Mouse (Mus musculus): ENCODE measurements around the gene Nat8f4.
"Not testable (repeated sequence)": the region's sequence is repeated elsewhere in the genome, so short reads cannot be mapped to it uniquely, and the experiment has no call there.

The Nat8f4 gene

DNA sequence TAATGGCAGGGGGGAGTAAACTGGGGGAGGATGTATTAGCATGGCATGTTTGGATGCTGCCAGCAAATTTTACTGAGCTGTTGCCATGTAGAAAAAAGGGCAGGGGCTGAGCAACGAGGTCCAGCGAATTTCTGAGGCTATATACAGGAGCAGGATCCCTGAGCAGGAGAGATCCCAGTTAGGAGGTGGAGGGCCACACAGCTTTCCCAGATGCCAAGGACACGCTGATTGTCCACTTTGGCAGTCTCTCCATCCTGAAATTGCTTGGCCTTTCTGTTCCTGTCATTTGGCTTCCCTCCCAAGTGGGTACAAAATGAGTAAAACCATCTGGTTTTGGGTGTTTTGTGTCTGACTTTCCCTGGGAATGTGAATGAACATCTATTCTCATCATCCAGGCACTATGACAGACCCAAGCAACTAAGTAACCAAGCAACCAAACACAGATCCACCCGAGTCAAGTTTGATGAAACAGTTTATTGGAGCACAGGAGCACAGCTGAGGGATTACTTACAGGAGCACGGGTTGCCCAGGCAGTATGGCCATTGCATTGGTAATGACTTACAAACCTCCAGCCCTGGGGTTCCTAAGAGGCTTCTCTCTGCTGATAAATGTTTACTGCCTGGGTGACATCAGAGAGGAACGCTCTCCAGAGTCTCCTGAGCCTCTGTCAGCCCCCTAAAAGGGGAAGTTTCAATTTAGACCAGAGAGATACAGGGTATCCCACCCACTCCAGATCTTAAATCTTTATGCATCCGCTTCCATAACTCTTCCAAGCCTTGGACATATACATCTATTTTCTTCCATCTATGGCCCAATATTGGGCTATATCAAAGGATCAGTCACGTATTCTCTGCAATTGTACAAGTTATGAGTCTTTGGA is 5.8 kb downstream of the Nat8f4 start:
- not testable (repeated sequence) for DNase-seq (ENCODE audit: low spot score in 2 of 2)

DNA sequence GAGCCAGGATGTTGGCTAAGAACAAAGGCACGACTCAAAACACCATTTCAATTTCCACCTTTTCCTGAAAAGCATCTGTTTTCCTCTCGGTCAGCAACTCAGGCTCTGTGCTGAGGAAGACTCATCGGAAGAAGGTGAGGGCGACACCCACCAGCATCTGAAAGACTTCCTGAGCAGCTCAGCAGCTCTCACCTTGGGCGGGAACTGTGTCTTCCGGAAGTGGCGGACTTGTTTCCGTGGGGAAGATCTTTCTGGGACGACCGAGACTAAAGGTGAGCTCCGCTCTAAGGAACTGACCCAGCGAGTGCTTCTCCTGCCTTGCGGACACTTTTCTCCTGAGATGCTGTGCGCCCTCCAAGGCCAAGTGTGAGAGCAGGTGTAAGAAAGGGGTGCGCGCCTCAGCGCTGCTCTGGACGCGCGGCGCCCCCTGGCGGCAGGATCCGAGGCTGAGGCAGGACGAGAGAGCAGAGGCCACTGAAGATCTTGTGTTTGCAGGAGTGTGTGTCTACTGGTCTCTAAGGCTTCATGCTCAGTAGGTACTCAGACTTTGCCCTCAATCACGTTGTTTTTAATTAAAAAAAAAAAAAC is 9.5 kb downstream of the Nat8f4 start:
- not testable (repeated sequence) for DNase-seq (ENCODE audit: low spot score in 2 of 2)

DNA sequence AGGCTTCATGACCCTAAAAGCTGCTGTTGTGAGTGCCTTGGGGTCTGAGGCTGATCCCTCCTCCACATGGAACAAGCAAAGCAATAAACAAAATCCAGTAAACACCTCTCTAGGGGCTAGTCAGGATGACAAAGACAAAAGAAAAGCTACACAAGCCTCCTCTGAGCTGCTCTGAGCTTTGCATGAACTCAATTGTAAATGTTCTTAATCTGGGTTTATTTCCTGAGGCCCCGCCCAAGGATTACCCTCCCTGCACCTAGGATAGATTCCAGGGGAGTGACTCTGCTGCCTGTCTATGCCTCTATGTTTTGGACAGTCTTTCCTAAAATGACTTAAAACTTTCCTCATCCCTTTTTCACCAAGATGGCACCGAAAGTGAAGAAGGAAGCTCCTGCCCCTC is 15.7 kb downstream of the Nat8f4 start:
- no peak for DNase-seq (ENCODE audit: low spot score in 2 of 2)

DNA sequence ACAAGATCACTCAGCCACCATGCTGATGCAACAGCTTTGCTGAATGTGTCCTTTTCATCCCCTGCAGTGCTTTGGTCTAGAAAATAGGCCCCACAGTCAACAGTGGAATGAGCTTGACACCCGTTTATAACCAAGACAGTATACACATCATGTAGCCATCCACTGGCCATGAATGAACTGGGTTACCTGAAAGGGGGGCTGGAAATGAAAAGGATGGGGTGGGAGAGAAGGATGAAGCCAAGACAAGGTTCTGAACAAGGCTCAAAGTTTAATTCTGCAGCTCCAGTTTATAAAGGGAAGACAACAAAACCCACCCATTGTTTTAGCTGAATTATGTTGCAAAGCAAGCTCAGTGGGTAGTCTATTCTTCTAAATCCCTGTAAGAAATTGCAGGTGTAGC is 20.4 kb downstream of the Nat8f4 start:
- DNase-seq (ENCODE audit: low spot score in 2 of 2) = no peak

DNA sequence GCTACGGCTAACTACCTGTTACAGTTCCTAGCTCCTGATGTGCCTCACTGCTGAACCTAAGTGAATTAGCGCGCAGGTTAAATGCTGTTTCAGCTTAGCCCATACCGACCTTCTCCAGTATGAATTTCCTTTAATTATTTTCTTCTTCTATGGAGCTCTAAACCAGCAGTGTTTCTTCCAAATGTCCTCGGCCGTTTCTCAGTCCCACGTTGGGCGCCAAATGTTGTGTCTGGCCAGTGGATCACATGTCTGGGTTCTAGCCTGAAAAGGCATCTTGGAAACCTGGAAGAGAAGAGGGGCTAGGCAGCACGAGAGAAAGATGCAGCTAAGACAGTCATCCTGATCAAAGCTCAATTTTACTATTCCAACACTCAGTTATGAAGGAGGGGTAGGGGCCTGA is 21.4 kb downstream of the Nat8f4 start:
- not testable (repeated sequence) for DNase-seq (ENCODE audit: low spot score in 2 of 2)

DNA sequence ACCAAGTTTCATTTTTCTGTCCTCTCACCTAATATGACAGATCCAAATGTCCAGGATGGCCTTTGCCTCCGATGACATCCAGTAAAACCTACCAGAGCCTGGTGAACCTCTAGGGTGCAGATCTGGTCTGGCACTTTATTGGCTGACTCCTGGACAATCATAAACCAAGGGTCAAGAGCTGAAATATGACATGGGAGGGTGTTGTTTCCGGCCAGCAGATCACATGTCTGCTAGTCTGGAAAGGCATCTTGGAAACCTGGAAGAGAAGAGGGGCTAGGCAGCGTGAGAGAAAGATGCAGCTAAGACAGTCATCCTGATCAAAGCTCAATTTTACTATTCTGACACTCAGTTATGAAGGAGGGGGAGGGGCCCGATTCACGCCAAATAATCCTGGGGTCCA is 35.7 kb downstream of the Nat8f4 start, which contains the start of gene Nat8f2:
Gene Nat8f2, minus strand, starts transcription at position 153 of the 400 bp plus-strand sequence.
- not testable (repeated sequence) for DNase-seq (ENCODE audit: low spot score in 2 of 2)

DNA sequence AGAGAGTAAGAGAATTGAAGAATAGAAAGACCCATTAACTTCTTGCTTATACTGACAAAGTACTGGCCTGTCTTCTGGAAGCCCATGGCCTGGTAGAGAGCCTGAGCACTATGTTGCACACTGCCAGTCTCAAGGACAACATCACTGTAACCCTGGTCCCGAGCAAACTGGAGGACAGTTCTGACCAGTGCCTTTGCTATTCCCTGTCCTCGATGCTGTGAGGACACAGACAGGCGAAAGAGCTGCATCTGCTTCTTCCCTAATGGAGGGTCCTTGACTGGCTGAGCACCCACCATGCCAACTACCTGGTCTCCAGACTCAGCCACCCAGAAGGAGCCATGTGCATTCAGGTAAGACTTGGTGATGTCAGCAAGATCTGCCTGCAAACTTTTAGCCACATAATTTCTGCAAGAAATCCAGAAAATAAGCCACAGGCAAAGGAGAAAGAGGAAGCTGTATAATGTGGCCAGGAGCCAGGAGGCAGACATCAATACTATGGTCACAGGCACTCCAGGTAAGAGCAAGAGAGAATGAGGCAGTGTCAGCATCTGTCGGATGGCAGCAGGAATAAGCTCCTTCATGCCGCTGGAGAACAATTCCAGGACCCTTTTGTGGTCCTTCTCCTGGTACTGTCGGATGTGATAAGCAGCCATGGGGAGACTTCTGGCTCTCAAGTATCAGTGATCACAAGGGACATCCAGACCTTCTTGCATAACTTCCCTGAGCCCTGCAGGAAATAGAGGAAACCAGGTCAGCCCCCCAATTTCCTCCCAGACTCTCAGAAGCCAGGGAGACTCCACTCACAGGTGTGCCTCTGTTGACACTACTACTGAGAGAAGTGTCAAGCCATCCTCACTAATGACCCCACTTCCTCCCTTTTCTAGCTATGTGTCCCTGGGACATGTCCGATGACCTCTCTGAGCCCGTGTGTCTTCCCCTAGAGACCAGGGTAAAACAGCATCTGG is 36.7 kb downstream of the Nat8f4 start:
- no peak for DNase-seq (ENCODE audit: low spot score in 2 of 2)

DNA sequence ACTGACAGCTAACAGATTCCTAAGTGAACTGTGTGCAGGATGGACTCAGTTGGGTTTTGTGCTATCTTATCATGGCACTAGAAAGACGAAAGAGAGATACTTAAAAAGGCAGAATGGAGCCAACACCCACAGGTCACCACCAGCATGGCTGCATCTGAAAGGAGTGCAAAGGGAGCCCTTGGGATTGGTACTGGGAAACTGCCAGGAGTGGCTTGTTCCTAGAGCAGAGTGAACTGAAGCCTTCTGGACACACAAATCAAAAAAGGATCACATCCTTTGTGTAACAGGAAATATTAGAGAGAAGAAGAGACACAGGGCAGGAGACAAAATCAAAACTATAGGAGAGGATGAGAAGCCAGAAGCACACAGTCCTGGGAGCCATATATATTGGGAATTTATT is 37.7 kb downstream of the Nat8f4 start:
- DNase-seq (ENCODE audit: low spot score in 2 of 2) = not testable (repeated sequence)

DNA sequence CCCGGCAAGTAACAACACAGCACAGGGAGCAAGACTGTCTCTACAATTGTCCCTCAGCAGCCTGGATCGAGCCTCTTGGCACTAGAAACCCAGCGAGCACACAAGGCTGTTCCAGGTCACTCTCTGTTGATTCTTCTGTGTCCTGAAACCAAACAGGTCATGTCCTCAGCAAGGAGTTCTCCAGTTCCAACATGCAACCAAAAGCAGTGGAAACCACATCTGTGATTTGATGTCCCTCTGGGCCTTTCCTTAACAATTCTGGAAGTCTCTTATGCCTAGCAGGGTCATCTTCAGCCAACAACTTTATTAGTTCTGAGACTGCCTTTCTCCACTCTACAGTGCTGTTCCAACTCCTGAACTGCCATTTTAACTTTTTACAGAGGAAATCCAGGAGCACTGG is 38.5 kb downstream of the Nat8f4 start:
- not testable (repeated sequence) for DNase-seq (ENCODE audit: low spot score in 2 of 2)

DNA sequence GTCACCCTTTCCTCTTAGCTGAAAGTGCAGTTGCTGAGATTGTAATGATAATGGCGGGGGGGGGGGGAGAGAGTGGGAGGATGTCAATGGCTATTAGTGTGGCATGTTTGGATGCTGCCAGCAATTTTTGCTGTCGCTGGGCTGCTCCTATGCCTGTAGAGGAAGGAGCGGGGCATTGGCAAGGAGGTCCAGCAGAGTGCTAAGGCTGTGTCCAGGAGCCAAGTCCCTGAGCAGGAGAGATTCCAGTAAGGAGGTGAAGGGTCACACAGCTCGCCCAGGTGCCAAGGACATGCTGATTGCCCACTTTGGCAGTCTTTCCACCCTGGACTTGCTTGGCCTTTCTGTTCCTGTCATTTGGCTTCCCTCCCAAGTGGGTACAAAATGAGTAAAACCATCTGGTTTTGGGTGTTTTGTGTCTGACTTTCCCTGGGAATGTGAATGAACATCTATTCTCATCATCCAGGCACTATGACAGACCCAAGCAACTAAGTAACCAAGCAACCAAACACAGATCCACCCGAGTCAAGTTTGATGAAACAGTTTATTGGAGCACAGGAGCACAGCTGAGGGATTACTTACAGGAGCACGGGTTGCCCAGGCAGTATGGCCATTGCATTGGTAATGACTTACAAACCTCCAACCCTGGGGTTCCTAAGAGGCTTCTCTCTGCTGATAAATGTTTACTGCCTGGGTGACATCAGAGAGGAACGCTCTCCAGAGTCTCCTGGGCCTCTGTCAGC is 39.6 kb downstream of the Nat8f4 start:
- DNase-seq (ENCODE audit: low spot score in 2 of 2) = peak in 1 of 2 experiments; percentile 11

DNA sequence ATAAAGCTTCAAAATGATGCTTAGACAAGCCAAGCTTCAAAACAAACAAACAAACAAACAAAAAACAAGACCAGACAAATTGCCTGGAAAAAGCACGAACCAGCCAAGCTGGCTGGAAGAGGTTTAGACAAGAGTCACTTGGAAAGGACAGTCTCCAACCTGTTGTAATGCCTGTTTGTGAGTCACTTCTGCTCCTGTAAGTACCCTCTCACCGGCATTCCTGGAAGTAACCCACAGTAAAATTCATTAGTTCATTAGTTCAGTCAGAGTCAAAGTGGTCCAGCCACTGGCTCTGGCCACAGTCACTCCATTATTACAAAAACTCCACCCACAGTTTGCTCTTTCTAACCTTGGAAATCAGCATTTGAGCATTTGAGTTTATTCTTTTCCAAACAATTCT is 40.8 kb downstream of the Nat8f4 start:
- DNase-seq (ENCODE audit: low spot score in 2 of 2) = no peak

DNA sequence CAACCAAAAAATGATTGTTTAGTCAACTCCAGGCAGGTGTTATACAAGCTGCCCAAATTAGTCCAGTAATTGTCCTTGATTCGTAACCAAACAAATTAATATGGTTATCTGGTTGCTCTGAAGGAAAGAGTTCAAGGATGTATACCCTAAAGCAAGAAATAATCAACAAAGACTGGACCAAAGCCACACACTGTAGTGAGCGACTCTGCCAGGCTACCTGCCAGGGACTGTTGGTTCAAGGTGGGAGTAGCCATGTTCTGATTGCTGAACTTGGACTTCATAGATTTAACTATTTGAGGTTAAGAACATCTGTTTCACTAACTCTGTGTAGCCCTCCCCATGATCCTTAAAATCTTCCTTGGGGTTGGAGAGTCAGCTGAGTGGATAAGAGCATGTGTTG is 41.5 kb downstream of the Nat8f4 start:
- DNase-seq (ENCODE audit: low spot score in 2 of 2) = no peak

DNA sequence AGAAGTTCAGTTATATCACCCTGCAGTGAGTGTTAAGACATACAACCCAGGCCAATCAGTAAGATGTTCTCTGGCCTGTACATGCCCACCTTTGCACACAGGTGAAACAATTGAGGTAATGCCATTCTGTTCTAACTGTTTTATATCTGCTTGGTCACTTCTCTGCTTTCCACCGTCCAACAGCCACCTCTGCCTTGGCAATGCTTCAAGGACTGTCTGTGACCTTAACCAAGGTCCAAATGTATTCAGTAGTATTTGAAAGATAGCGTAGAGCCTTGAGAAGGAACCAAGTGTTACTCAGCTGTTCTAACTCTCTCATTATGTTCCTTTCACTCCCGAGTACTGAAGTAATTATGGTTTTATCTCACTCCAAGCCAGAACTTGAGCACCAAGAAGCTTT is 42.1 kb downstream of the Nat8f4 start:
- no peak for DNase-seq (ENCODE audit: low spot score in 2 of 2)

DNA sequence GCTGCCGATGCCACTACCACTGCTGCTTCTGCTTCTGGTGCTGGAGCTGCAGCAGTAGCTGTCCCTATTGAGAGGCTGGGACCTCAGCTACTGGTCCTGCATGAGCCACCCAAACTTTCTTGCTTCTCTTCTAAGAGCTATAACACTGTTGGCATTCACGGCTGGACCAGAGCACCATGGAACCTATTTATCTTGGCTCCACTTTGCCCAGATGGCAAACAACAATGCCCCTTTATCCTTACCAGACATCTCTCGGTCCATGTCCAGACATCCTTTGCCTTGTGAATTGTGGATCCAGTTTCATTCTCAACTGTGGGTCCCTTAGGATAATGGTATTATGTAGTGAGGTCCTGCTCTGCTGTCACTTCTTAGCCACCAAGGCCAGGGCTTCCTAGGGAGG is 43.4 kb downstream of the Nat8f4 start:
- DNase-seq (ENCODE audit: low spot score in 2 of 2) = no peak

DNA sequence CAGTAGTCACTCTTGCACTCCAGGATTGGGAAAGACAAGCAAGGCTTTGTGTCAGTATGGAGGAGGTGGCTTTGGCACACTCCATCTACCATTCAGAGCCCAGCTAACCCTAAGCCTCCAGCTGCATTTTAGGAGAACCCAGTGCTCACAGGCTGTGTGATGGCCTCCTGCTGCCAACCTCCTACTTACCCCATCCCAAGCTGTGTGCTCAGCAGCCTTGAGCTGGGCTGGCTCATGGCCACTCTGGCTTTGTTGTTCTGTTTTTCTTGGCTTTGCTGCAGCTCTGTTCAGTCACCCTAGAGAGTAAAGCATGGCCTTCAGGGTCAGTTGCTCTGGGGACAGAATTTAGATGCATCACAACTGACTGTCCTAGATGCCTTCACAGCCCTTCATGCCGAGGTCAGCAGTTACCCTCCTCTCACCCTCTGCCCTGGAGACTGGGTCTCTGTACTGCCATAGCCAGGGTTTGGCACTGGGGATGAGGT is 48.4 kb downstream of the Nat8f4 start:
- peak in 1 of 2 experiments; percentile 34 for DNase-seq (ENCODE audit: low spot score in 2 of 2)

DNA sequence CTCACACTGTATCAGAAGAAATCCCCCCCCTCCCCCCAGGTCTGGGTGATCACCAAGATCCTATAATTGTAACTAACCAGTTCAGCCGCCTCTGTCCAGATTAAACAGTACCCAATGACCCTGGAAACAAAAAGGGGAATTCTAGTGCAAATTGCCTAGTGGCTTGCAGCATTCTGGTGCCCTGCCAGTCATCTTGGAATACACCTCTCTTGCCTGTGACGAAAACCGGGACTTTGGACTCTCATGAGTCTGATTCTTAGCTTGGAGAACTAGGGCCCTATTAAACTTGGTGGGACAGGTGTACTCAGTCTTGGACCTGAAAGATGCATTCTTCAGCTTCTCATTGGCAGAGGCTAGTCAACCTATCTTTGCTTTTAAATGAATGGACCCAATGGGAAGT is 51.2 kb downstream of the Nat8f4 start:
- no peak for DNase-seq (ENCODE audit: low spot score in 2 of 2)

DNA sequence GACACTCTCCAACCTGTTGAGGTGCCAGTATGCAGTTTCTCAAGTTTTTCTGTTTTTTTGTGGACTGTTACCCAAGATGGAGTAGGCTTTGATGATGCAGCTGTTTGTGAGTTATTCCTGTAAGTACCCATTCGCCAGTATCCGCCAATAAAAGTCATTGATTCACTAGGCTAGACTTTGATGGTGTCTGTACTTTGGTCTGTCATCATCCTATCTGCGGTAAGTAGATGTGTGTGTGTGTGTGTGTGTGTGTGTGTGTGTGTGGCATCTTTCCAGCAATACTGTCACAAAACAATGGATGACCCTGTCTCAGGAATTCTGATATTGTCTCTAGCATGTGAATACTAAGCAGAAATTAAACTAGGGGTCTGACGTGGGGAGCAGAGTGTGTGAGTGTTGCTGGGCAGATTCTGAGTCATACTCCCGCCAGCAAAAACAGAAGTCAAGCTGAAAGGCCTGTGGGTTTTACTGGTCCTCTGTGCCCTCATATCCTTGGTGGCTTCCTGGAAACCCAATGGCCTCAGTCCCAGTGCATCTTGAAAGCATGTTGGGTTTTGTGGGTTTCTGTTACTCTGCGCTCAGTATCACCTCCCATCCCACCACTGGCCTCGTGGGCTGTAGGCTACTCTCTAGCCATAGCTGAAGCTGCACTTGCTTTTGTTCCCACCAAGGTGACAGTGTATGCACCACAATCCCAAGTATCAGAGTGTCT is 53.5 kb downstream of the Nat8f4 start:
- no peak for DNase-seq (ENCODE audit: low spot score in 2 of 2)

DNA sequence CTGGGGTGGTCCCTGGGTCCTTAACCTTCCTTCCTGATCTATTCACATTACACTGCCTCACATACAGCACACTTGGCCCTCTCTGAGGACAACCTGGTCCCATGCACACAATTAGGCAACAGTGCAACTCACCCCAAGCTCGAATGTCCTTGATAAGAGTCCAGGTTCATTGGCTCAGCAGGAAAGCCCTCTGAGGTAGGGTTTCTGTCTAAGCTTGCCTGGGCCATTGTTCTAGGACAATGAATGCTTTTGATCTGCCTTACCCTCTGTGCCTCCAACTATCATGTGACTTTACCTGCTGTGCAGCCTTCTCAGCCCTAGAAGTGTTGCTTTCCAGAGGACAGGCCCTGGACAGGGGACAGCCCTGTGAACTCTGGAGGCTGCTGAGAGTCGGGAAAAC is 55.4 kb downstream of the Nat8f4 start:
- no peak for DNase-seq (ENCODE audit: low spot score in 2 of 2)

Measured in cerebellum, postnatal 4 days (tissue).